Mouse (Mus musculus): Measurements from ENCODE around the gene A430005L14Rik. TPM values are rescaled to one million over a fixed set of nuclear protein-coding genes. Genes with fewer than 3 reads are reported as not detected.
A peak's percentile ranks its signal among the peaks of the same experiment; 100 is the strongest.

The A430005L14Rik gene
- total RNA-seq, 1 experiment from 2014 or later = 14.3 TPM

- no peak for ATAC-seq (ENCODE audit: extremely low read depth, insufficient number of reproducible peaks, low FRiP score, poor library complexity, severe bottlenecking)
Measured at GRCm38 (mm10) chr4:153967556-153967955, 10.5 kb downstream of the A430005L14Rik start.

- ATAC-seq (ENCODE audit: extremely low read depth, insufficient number of reproducible peaks, low FRiP score, poor library complexity, severe bottlenecking) = no peak
Measured at GRCm38 (mm10) chr4:153968063-153968462, 11.0 kb downstream of the A430005L14Rik start.

- ATAC-seq (ENCODE audit: extremely low read depth, insufficient number of reproducible peaks, low FRiP score, poor library complexity, severe bottlenecking) = peak; percentile 86
Measured at GRCm38 (mm10) chr4:153974431-153975291, 17.6 kb downstream of the A430005L14Rik start, which contains the start of the genes Dffb and Cep104. Dffb (minus strand) TSS chr4:153975126. Cep104 (plus strand) TSS chr4:153975194.

- no peak for ATAC-seq (ENCODE audit: extremely low read depth, insufficient number of reproducible peaks, low FRiP score, poor library complexity, severe bottlenecking)
Measured at GRCm38 (mm10) chr4:153975292-153975662, 18.2 kb downstream of the A430005L14Rik start.

GRCm38 (mm10) chr4:153975768-153976167 is 18.7 kb downstream of the A430005L14Rik start:
- no peak for ATAC-seq (ENCODE audit: extremely low read depth, insufficient number of reproducible peaks, low FRiP score, poor library complexity, severe bottlenecking)

GRCm38 (mm10) chr4:153979243-153979642 is 22.2 kb downstream of the A430005L14Rik start:
- ATAC-seq (ENCODE audit: extremely low read depth, insufficient number of reproducible peaks, low FRiP score, poor library complexity, severe bottlenecking) = no peak

GRCm38 (mm10) chr4:153980470-153980869 is 23.4 kb downstream of the A430005L14Rik start:
- no peak for ATAC-seq (ENCODE audit: extremely low read depth, insufficient number of reproducible peaks, low FRiP score, poor library complexity, severe bottlenecking)

- ATAC-seq (ENCODE audit: extremely low read depth, insufficient number of reproducible peaks, low FRiP score, poor library complexity, severe bottlenecking) = no peak
Measured at GRCm38 (mm10) chr4:153992715-153993114, 35.7 kb downstream of the A430005L14Rik start.

GRCm38 (mm10) chr4:153993505-153993904 is 36.5 kb downstream of the A430005L14Rik start:
- ATAC-seq (ENCODE audit: extremely low read depth, insufficient number of reproducible peaks, low FRiP score, poor library complexity, severe bottlenecking) = no peak

- no peak for ATAC-seq (ENCODE audit: extremely low read depth, insufficient number of reproducible peaks, low FRiP score, poor library complexity, severe bottlenecking)
Measured at GRCm38 (mm10) chr4:154005488-154005887, 48.5 kb downstream of the A430005L14Rik start.

GRCm38 (mm10) chr4:154006264-154006663 is 49.2 kb downstream of the A430005L14Rik start:
- ATAC-seq (ENCODE audit: extremely low read depth, insufficient number of reproducible peaks, low FRiP score, poor library complexity, severe bottlenecking) = no peak

GRCm38 (mm10) chr4:154007759-154008158 is 50.7 kb downstream of the A430005L14Rik start:
- ATAC-seq (ENCODE audit: extremely low read depth, insufficient number of reproducible peaks, low FRiP score, poor library complexity, severe bottlenecking) = no peak

GRCm38 (mm10) chr4:154010907-154011645 is 54.0 kb downstream of the A430005L14Rik start:
- 0 out of 2 replicates have a peak, but pooled peaks have one; percentile 9 for ATAC-seq (ENCODE audit: extremely low read depth, insufficient number of reproducible peaks, low FRiP score, poor library complexity, severe bottlenecking)

Other genes starting within 250 kb of the A430005L14Rik start
- 11.4 and 16.8 TPM in 2 replicates for gene Dffb, start 17.9 kb downstream of the A430005L14Rik start, total RNA-seq (2017)
- gene Cep104, start 18.0 kb downstream of the A430005L14Rik start, total RNA-seq (2017) = 12.2 and 12.5 TPM in 2 replicates
- 42.6 and 43.4 TPM in 2 replicates for gene Lrrc47, start 54.5 kb downstream of the A430005L14Rik start, total RNA-seq (2017)
- 0.23 and 0.37 TPM in 2 replicates for gene Smim1, start 69.0 kb downstream of the A430005L14Rik start, total RNA-seq (2017)
- gene Ccdc27, start 85.4 kb downstream of the A430005L14Rik start, total RNA-seq (2017) = not detected in 2 replicates
- not detected in 2 replicates for gene Trp73, start 183.0 kb downstream of the A430005L14Rik start, total RNA-seq (2017)
- 8.8 and 27.4 TPM in 2 replicates for gene Wrap73, start 185.1 kb downstream of the A430005L14Rik start, total RNA-seq (2017)
- 161 and 163 TPM in 2 replicates for gene Tprgl, start 203.4 kb downstream of the A430005L14Rik start, total RNA-seq (2017)
- not detected in 2 replicates for gene Megf6, start 213.5 kb downstream of the A430005L14Rik start, total RNA-seq (2017)

Data from neutrophil, adult 5-6 weeks (primary cell).